Mouse (Mus musculus) left cerebral cortex, postnatal 4 days (tissue): ENCODE data around the gene Pomgnt2. TPM values are rescaled to one million over a fixed set of nuclear protein-coding genes. Genes with fewer than 3 reads are reported as not detected.

Source experiments
- total RNA-seq, 2 experiments: library from RNA; stranded (reverse); gene quantifications; 2 replicates each; pipeline ENCODE4 v1.2.3; 2021

The Pomgnt2 gene
- total RNA-seq, 2 experiments from 2014 or later, result 31.5 to 35.8 TPM

Other genes with a start within 250 kb of the Pomgnt2 start
- 10 to 100 TPM; 87.2 to 91.9 TPM for gene Zfp651, start 237.8 kb downstream of the Pomgnt2 start, total RNA-seq
- gene Klhl40, start 219.5 kb downstream of the Pomgnt2 start, total RNA-seq, result 1 to 10 TPM; 1.3 TPM
- under 1 TPM in 1 of 2 experiments, not detected in 1; 0.93 TPM for gene Hhatl, start 204.6 kb downstream of the Pomgnt2 start, total RNA-seq
- 1 to 10 TPM; 3.9 to 4.3 TPM for gene Ccdc13, start 157.6 kb downstream of the Pomgnt2 start, total RNA-seq
- 10 to 100 TPM; 55.9 to 58.7 TPM for gene Higd1a, start 138.7 kb downstream of the Pomgnt2 start, total RNA-seq
- 1 to 10 TPM; 1.7 to 4.3 TPM for gene Ackr2, start 98.8 kb downstream of the Pomgnt2 start, total RNA-seq
- gene Cyp8b1, start 80.8 kb downstream of the Pomgnt2 start, total RNA-seq, result not detected
- gene Fam198a, start 46.1 kb downstream of the Pomgnt2 start, total RNA-seq, result 1 to 10 TPM; 3.1 to 3.5 TPM
- gene Snrk, start 120.2 kb upstream of the Pomgnt2 start, total RNA-seq, result 100 to 1,000 TPM; 109 to 120 TPM